Mouse (Mus musculus) embryonic facial prominence, embryonic 11.5 days (tissue): ENCODE measurements around the gene Rps6kb2. TPM values are rescaled to one million over a fixed set of nuclear protein-coding genes. Genes with fewer than 3 reads are reported as not detected.
A peak's percentile ranks its signal among the peaks of the same experiment; 100 is the strongest.

Experiments used
- ATAC-seq: fragments of 200-750 bp; cut with Nextera tagmentation; replicated peaks from 2 replicates; pipeline ENCODE4 v1.8.0; 2017; ENCODE audit warnings: low read depth; ENCODE audit not compliant: insufficient number of reproducible peaks, low FRiP score, low TSS enrichment
- DNase-seq: peaks from one replicate; pipeline ENCODE4 v3.0.0-alpha.2; 2015; ENCODE audit warnings: low spot score
- H3K27ac ChIP-seq: fragments of 300-500 bp; sonication (generic); replicated peaks from 2 replicates; pipeline ENCODE4 v1.5.1; 2014; ENCODE audit warnings: mild to moderate bottlenecking, low read depth, low read length, control low read depth
- H3K27me3 ChIP-seq: fragments of 300-500 bp; sonication (generic); 2 replicates; pipeline ENCODE4 v1.6.1; 2014; ENCODE audit warnings: mild to moderate bottlenecking, low read length, moderate library complexity, mixed read lengths; ENCODE audit not compliant: control insufficient read depth, insufficient read depth
- H3K36me3 ChIP-seq: fragments of 300-500 bp; sonication (generic); replicated peaks from 2 replicates; pipeline ENCODE4 v1.6.1; 2014; ENCODE audit warnings: low read depth, mild to moderate bottlenecking, low read length, moderate library complexity, mixed read lengths; ENCODE audit not compliant: control insufficient read depth, insufficient read depth
- H3K4me1 ChIP-seq: fragments of 300-500 bp; sonication (generic); 2 replicates; pipeline ENCODE4 v1.6.1; 2014; ENCODE audit warnings: low read length, mixed read lengths; ENCODE audit not compliant: control insufficient read depth, insufficient read depth
- H3K4me2 ChIP-seq: fragments of 300-500 bp; sonication (generic); 2 replicates; pipeline ENCODE4 v1.6.1; 2014; ENCODE audit warnings: low read depth, mild to moderate bottlenecking, control low read depth, low read length, moderate library complexity
- H3K4me3 ChIP-seq: fragments of 300-500 bp; sonication (generic); 2 replicates; pipeline ENCODE4 v1.5.1; 2014; ENCODE audit warnings: low read depth, low read length, control low read depth
- H3K9ac ChIP-seq: fragments of 300-500 bp; sonication (generic); replicated peaks from 2 replicates; pipeline ENCODE4 v1.6.1; 2014; ENCODE audit warnings: mild to moderate bottlenecking, control low read depth, low read length
- H3K9me3 ChIP-seq: fragments of 300-500 bp; sonication (generic); replicated peaks from 2 replicates; pipeline ENCODE4 v1.6.1; 2016; ENCODE audit warnings: mild to moderate bottlenecking, low read length, inconsistent platforms, mixed read lengths; ENCODE audit not compliant: control insufficient read depth
- WGBS: fragments of 180-500 bp; shearing (Covaris S2); extraction: QIAGEN DNeasy Blood & Tissue Kit; methylation state at CpG from one replicate; pipeline ENCODE4 v1.1.7; 2014; 5-methylcytosine and 5-hydroxymethylcytosine counted together
- polyA plus RNA-seq: library from polyadenylated mRNA; unstranded; fragments of >200 nt; fragmentation: Nextera tagmentation; extraction: Ambion mirVana; gene quantifications from 2 replicates; pipeline ENCODE4 v1.2.1, GENCODE M21; 2014

Rps6kb2 gene
- polyA plus RNA-seq, 1 experiment from 2014 or later: 42.3 TPM

DNA sequence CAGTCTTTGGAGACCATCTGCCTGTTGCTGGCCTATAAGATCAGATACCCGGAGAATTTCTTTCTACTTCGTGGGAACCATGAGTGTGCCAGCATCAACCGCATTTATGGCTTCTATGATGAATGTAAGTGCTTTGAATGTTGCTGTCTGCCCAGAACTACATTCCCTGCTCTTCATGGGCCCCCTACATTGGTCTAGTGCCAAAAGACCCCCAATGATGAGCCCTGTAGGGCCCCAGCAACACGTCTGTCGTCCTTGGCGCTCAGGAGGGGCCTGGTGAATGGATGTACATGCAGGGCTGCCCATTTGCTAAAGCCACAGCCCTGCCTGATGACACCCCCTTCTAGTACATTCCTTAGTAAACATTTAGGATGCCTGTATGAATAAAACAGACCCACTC, 30.0 kb upstream of the Rps6kb2 start:
- H3K4me3 ChIP-seq: peak overlapping the region; percentile 97
- H3K27ac ChIP-seq: no peak overlapping the region
- peak overlapping the region; percentile 96 for H3K9ac ChIP-seq
- H3K9me3 ChIP-seq: no peaks in the 10 kb centered on the region
- peaks cover 6% of the 10 kb centered on the region for H3K4me1 ChIP-seq
- peaks cover 18% of the 10 kb centered on the region for H3K36me3 ChIP-seq
- ATAC-seq (no peak), DNase-seq (no peak)
- H3K27me3 ChIP-seq: no peaks in the 10 kb centered on the region
- WGBS: 72% methylated on average over 6 of the region's 6 CpGs
- peak overlapping the region; percentile 58 for H3K4me2 ChIP-seq

DNA sequence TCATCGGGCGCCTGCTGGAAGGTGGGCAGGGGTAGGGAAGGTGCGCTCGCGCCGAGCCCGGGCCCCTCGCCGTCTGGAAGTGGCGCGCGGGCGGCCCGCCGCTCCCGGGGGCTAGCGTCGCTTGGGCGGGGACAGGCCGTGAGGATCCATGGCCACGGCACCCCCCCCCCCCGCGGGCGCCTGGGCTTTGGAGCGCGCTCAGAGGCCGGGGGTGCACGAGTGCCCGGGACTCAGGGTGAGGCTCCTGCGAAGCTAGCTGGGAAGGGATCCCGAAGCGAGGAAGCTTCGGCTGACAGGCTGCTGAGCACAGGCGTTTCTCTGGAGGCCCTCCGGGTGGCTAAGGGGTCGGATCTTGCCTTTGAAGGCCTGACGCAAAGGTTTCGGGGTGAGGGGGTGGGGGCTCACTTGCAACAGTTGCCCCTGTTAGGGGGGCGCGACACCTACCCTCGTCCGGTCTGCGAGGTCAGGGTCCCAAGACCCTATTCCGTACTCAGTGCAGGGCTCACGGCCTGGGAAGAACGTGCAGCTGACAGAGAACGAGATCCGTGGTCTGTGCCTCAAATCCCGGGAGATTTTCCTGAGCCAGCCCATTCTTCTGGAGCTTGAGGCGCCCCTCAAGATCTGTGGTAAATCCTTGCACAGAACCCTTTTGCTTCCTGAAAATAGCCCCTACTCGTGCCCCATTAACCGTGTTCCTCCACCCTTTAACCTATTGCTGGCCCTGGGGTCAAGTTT, 29.3 kb upstream of the Rps6kb2 start:
- peak overlapping the region; percentile 96 for H3K9ac ChIP-seq
- H3K9me3 ChIP-seq: no peaks in the 10 kb centered on the region
- ATAC-seq (0 out of 2 replicates have a peak, but pooled peaks have one; percentile 0), DNase-seq (peak; percentile 45)
- H3K36me3 ChIP-seq: peaks cover 18% of the 10 kb centered on the region
- H3K4me2 ChIP-seq: peak overlapping the region; percentile 58
- WGBS: 0% methylated on average over 47 of the region's 52 CpGs
- peaks cover 6% of the 10 kb centered on the region for H3K4me1 ChIP-seq
- peak overlapping the region; percentile 90 for H3K27ac ChIP-seq
- no peaks in the 10 kb centered on the region for H3K27me3 ChIP-seq
- H3K4me3 ChIP-seq: peak overlapping the region; percentile 97

DNA sequence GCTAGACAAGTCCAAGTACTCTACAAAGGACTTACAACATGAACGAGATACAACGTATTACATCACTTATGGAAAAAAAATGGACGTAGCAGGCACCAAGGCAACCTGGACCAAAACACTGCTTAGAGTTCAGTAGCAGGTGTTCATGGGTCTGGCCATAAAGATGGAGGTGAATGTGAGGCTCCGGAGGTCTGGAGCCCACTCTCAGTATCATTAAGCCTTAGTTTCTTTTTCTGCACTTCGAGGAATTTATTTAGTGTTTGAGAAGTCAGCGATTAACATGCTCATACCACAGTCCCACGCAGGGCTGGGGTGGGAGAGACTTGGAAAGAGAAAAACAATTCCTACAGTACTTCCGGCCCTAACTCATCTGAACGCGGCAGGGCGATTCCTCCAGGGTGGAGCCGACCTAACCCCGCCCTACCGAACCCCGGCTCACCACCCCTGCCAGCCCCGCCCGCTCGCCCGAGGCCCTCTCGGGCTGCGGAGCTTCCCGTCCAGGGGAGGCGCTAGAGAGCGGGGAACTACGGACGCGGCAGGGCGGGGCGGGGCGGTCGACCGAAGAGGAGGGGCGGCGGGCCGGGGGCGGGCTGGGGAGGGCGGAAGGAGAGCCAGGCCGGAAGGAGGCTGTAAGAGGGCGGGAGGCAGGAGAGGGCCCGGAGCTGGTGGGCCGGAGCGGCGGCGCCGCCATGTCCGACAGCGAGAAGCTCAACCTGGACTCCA, 28.5 kb upstream of the Rps6kb2 start, which contains the start of gene Ppp1ca:
Gene Ppp1ca, plus strand, starts transcription at position 538 of the 723 bp plus-strand sequence.
- H3K9ac ChIP-seq: peak within 1 kb of the TSS; percentile 96
- H3K4me3 ChIP-seq: peak within 1 kb of the TSS; percentile 97
- peaks cover 18% of the 10 kb centered on the region for H3K36me3 ChIP-seq
- no peaks in the 10 kb centered on the region for H3K27me3 ChIP-seq
- DNase-seq (peak; percentile 96), ATAC-seq (peak; percentile 88)
- H3K27ac ChIP-seq: peak within 1 kb of the TSS; percentile 90
- peaks cover 6% of the 10 kb centered on the region for H3K4me1 ChIP-seq
- peak within 1 kb of the TSS; percentile 58 for H3K4me2 ChIP-seq
- H3K9me3 ChIP-seq: no peaks in the 10 kb centered on the region
- 7% methylated on average over 38 of the region's 47 CpGs for WGBS

DNA sequence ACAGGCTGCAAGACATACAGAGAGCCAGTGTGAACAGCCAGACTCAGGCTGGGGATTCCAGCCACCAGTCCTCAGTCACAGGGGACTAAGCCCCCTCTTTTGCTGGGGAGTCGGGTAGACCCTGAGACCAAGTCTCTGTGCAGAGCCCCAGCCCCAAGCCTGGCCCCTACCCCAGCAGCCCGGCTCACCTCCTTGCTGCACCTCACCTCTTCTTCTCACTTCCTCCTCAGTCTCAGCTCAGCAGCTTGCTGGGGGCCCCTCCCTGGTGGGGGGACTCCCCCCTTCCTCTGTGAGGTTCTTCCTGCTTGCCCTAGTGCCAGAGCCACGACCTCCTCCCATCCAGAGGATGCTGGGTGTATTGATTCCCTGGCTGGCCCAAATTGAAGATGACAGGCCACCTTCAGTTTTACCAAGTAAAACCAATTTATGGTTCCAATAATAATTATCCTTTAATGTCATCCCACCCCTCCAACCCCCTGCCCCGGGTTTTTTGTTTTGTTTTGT, 27.7 kb upstream of the Rps6kb2 start, which contains the start of gene Tbc1d10c:
Gene Tbc1d10c, minus strand, starts transcription at position 454 of the 504 bp plus-strand sequence.
- 67% methylated on average over 4 of the region's 4 CpGs for WGBS
- no peak for DNase-seq
- peak within 1 kb of the TSS; percentile 96 for H3K9ac ChIP-seq
- H3K4me2 ChIP-seq: peak within 1 kb of the TSS; percentile 58
- H3K4me1 ChIP-seq: peaks cover 3% of the 10 kb centered on the region
- H3K4me3 ChIP-seq: peak within 1 kb of the TSS; percentile 97
- no peaks in the 10 kb centered on the region for H3K27me3 ChIP-seq
- H3K9me3 ChIP-seq: no peaks in the 10 kb centered on the region
- peaks cover 13% of the 10 kb centered on the region for H3K36me3 ChIP-seq
- peak within 1 kb of the TSS; percentile 90 for H3K27ac ChIP-seq
- no peak for ATAC-seq

DNA sequence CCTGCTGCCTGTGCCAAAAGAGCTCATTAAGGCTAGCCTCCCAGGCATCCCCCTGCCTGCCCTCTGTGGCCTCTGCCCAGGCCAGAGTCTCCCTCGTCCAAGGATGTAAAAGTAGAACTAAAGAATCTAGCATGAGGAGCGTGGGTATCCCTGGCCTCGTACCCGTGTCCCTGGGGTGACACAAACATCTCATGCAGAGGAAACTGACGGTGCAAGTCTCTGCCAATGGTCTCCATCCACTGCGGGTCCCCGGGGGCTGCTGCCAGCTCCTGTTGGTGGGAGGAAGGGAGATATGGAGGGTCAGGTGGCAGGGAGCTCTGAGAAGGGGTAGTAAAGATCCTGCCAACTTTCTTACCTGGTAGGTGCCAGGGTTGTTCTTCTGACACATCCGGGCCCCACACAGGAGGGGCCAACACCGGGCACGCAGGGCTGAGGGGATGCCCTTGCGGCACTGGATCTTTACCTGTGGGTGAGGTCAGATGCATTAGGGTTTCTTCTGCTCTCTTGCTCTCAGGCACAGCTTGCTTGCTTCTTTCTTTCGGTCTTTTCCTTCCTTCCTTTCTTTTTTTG, 26.0 kb upstream of the Rps6kb2 start:
- 79% methylated on average over 10 of the region's 12 CpGs for WGBS
- no peak overlapping the region for H3K4me3 ChIP-seq
- H3K4me2 ChIP-seq: no peak overlapping the region
- no peaks in the 10 kb centered on the region for H3K27me3 ChIP-seq
- no peak overlapping the region for H3K27ac ChIP-seq
- H3K4me1 ChIP-seq: peaks cover 3% of the 10 kb centered on the region
- no peaks in the 10 kb centered on the region for H3K36me3 ChIP-seq
- ATAC-seq (no peak), DNase-seq (no peak)
- no peak overlapping the region for H3K9ac ChIP-seq
- H3K9me3 ChIP-seq: no peaks in the 10 kb centered on the region

DNA sequence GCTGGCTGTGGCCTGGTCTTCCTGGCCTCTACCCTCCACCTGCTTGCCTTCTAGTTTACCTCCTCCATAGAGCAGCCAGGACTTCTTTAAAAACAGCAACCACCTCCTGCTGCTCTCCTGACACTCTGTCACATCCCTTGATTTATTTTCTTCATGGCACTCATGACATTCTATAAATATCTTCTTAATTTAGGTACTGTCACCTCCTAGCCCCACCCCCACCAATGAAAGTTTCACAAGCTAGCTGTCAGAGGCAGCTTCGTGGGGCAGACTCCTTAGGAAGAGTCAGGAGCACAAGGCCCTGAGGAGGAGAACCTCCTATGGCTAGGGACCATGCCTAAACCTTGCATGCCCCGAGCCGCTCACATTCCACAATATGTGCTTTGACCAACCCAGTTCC, 24.1 kb upstream of the Rps6kb2 start:
- Histone ChIP-seq H3K9ac (no peak overlapping the region), H3K9me3 (no peaks in the 10 kb centered on the region), H3K27ac (no peak overlapping the region), H3K4me2 (no peak overlapping the region), H3K27me3 (no peaks in the 10 kb centered on the region), H3K4me3 (no peak overlapping the region), H3K36me3 (no peaks in the 10 kb centered on the region), H3K4me1 (no peaks in the 10 kb centered on the region)
- 63% methylated on average over 3 of the region's 3 CpGs for WGBS
- no peak for DNase-seq
- no peak for ATAC-seq

DNA sequence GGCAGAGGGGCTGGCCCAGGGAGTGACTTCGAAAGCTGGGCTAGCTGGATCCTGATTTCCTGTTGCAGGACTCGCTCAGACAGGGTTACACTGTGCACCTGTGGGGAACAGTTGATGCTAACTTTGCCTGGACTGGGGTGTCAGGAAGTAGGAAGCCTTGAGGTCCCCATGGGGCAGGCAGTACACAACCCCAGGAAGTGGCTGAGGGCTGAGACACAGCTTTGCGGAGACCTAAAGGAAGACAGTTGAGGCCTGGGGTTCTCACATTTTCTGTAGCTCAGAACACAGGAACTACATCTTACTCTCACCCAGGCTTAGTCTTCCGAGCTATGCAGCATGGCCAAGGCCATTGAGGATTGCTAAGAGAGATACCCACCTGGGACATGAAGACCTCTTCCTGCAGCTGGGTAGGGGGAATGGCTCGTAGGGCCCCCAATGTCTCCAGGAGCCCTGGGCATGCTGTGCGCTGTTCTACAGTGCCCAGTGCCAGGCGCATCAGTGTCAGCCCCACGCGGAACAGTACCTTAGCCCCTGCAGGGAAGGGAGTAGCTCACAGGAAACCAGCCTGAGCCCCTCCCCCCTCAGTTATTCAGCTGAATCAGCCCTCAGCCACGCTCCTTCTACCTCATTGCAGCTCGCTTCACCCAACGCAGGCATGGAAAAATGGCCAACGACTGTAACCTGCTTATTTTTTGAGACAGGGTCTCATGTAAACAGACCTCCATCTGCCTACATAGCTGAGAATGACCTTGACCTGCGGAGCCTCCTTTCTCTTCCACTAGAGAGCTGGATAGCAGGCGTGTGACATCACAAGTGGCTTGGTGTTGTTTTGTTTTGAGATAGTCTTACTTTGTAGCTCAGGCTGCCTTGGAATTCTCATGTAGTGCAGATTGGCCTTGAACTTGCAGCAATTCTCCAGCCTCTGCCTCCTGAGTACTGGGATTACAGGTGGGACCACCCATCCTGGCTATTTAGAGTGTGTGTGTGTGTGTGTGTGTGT, 22.1 kb upstream of the Rps6kb2 start:
- Histone ChIP-seq H3K9me3 (no peaks in the 10 kb centered on the region), H3K4me3 (no peak overlapping the region), H3K4me2 (no peak overlapping the region), H3K4me1 (no peaks in the 10 kb centered on the region), H3K27me3 (no peaks in the 10 kb centered on the region), H3K9ac (no peak overlapping the region), H3K27ac (no peak overlapping the region), H3K36me3 (no peaks in the 10 kb centered on the region)
- 54% methylated on average over 15 of the region's 15 CpGs for WGBS
- DNase-seq (no peak), ATAC-seq (no peak)
